Mouse (Mus musculus): ENCODE measurements around the gene Naa15.
"Not testable (repeated sequence)": the region's sequence is repeated elsewhere in the genome, so short reads cannot be mapped to it uniquely, and the experiment has no call there.

The Naa15 gene

GRCm38 (mm10) chr3:51415098-51416072, at the start of gene Naa15:
Gene Naa15, plus strand, starts transcription at chr3:51415148.
- peak; percentile 96 for DNase-seq (ENCODE audit: low read depth, low spot score)

GRCm38 (mm10) chr3:51365517-51365882, 49.4 kb upstream of the Naa15 start:
- DNase-seq (ENCODE audit: low read depth, low spot score), result no peak

GRCm38 (mm10) chr3:51366926-51367325, 48.0 kb upstream of the Naa15 start:
- no peak for DNase-seq (ENCODE audit: low read depth, low spot score)

- no peak for DNase-seq (ENCODE audit: low read depth, low spot score)
These were observed 46.9 kb upstream of the Naa15 start for GRCm38 (mm10) chr3:51368011-51368410.

- no peak for DNase-seq (ENCODE audit: low read depth, low spot score)
These were observed 43.1 kb upstream of the Naa15 start for GRCm38 (mm10) chr3:51371826-51372225.

GRCm38 (mm10) chr3:51372883-51373282, 42.1 kb upstream of the Naa15 start:
- DNase-seq (ENCODE audit: low read depth, low spot score), result no peak

GRCm38 (mm10) chr3:51373544-51373943, 41.4 kb upstream of the Naa15 start:
- DNase-seq (ENCODE audit: low read depth, low spot score), result no peak

GRCm38 (mm10) chr3:51375307-51376265, 39.4 kb upstream of the Naa15 start:
- DNase-seq (ENCODE audit: low read depth, low spot score), result peak; percentile 60

- DNase-seq (ENCODE audit: low read depth, low spot score), result no peak
These were observed 36.9 kb upstream of the Naa15 start for GRCm38 (mm10) chr3:51377878-51378664.

GRCm38 (mm10) chr3:51378665-51378946, 36.3 kb upstream of the Naa15 start:
- no peak for DNase-seq (ENCODE audit: low read depth, low spot score)

GRCm38 (mm10) chr3:51379786-51380659, 34.9 kb upstream of the Naa15 start:
- DNase-seq (ENCODE audit: low read depth, low spot score), result no peak

- no peak for DNase-seq (ENCODE audit: low read depth, low spot score)
These were observed 34.3 kb upstream of the Naa15 start for GRCm38 (mm10) chr3:51380660-51381014.

GRCm38 (mm10) chr3:51383409-51383808, 31.5 kb upstream of the Naa15 start:
- DNase-seq (ENCODE audit: low read depth, low spot score), result no peak

GRCm38 (mm10) chr3:51386441-51387133, 28.4 kb upstream of the Naa15 start:
- DNase-seq (ENCODE audit: low read depth, low spot score), result no peak

- DNase-seq (ENCODE audit: low read depth, low spot score), result no peak
These were observed 27.9 kb upstream of the Naa15 start for GRCm38 (mm10) chr3:51387134-51387451.

GRCm38 (mm10) chr3:51387868-51388381, 27.0 kb upstream of the Naa15 start:
- no peak for DNase-seq (ENCODE audit: low read depth, low spot score)

- peak; percentile 22 for DNase-seq (ENCODE audit: low read depth, low spot score)
These were observed 26.0 kb upstream of the Naa15 start for GRCm38 (mm10) chr3:51388904-51389303.

GRCm38 (mm10) chr3:51391095-51391494, 23.9 kb upstream of the Naa15 start:
- no peak for DNase-seq (ENCODE audit: low read depth, low spot score)

GRCm38 (mm10) chr3:51391591-51391990, 23.4 kb upstream of the Naa15 start:
- DNase-seq (ENCODE audit: low read depth, low spot score), result no peak

- not testable (repeated sequence) for DNase-seq (ENCODE audit: low read depth, low spot score)
These were observed 21.9 kb upstream of the Naa15 start for GRCm38 (mm10) chr3:51393018-51393417.
